Mouse (Mus musculus): ENCODE results near the gene Cd69. TPM values are rescaled to one million over a fixed set of nuclear protein-coding genes. Genes with fewer than 3 reads are reported as not detected.

Gene Cd69
- polyA plus RNA-seq, 1 experiment from 2014 or later, result not detected

- Histone ChIP-seq H3K4me1 (no peaks in the 10 kb centered on the region), H3K9ac (no peak overlapping the region), H3K9me3 (no peaks in the 10 kb centered on the region), H3K27ac (no peak overlapping the region), H3K4me2 (no peak overlapping the region), H3K36me3 (replicated peaks) (no peaks in the 10 kb centered on the region), H3K27me3 (no peaks in the 10 kb centered on the region), H3K4me3 (replicated peaks) (no peak overlapping the region)
- WGBS, result 73% methylated on average over 5 of the region's 5 CpGs
- ATAC-seq (ENCODE audit: low FRiP score), result no peak
Measured at GRCm38 (mm10) chr6:129232005-129232841, 43.0 kb downstream of the Cd69 start.

GRCm38 (mm10) chr6:129229774-129230578, 45.3 kb downstream of the Cd69 start:
- Histone ChIP-seq H3K9ac (no peak overlapping the region), H3K4me1 (no peaks in the 10 kb centered on the region), H3K4me3 (replicated peaks) (no peak overlapping the region), H3K4me2 (no peak overlapping the region), H3K27me3 (no peaks in the 10 kb centered on the region), H3K36me3 (replicated peaks) (no peaks in the 10 kb centered on the region), H3K9me3 (no peaks in the 10 kb centered on the region), H3K27ac (no peak overlapping the region)
- ATAC-seq (ENCODE audit: low FRiP score), result no peak
- 79% methylated on average over 3 of the region's 3 CpGs for WGBS

GRCm38 (mm10) chr6:129228935-129229773, 46.1 kb downstream of the Cd69 start:
- H3K27ac ChIP-seq, result no peak overlapping the region
- no peak overlapping the region for H3K4me2 ChIP-seq
- H3K4me1 ChIP-seq, result no peaks in the 10 kb centered on the region
- no peaks in the 10 kb centered on the region for H3K27me3 ChIP-seq
- WGBS, result 75% methylated on average over 3 of the region's 3 CpGs
- no peaks in the 10 kb centered on the region for H3K36me3 ChIP-seq (replicated peaks)
- no peak for ATAC-seq (ENCODE audit: low FRiP score)
- no peak overlapping the region for H3K9ac ChIP-seq
- no peak overlapping the region for H3K4me3 ChIP-seq (replicated peaks)
- H3K9me3 ChIP-seq, result no peaks in the 10 kb centered on the region

- Histone ChIP-seq H3K4me2 (no peak overlapping the region), H3K4me1 (no peaks in the 10 kb centered on the region), H3K36me3 (replicated peaks) (no peaks in the 10 kb centered on the region), H3K9ac (no peak overlapping the region), H3K27me3 (no peaks in the 10 kb centered on the region), H3K9me3 (no peaks in the 10 kb centered on the region), H3K4me3 (replicated peaks) (no peak overlapping the region), H3K27ac (no peak overlapping the region)
- WGBS, result 83% methylated on average over 2 of the region's 2 CpGs
- no peak for ATAC-seq (ENCODE audit: low FRiP score)
Measured at GRCm38 (mm10) chr6:129225078-129225477, 50.2 kb downstream of the Cd69 start.

GRCm38 (mm10) chr6:129224090-129224489, 51.1 kb downstream of the Cd69 start:
- Histone ChIP-seq H3K4me2 (no peak overlapping the region), H3K36me3 (replicated peaks) (no peaks in the 10 kb centered on the region), H3K4me1 (no peaks in the 10 kb centered on the region), H3K9ac (no peak overlapping the region), H3K4me3 (replicated peaks) (no peak overlapping the region), H3K27me3 (no peaks in the 10 kb centered on the region), H3K9me3 (no peaks in the 10 kb centered on the region), H3K27ac (no peak overlapping the region)
- no peak for ATAC-seq (ENCODE audit: low FRiP score)
- WGBS, result 85% methylated on average over 1 of the region's 1 CpGs

GRCm38 (mm10) chr6:129223611-129224010, 51.6 kb downstream of the Cd69 start:
- Histone ChIP-seq H3K4me3 (replicated peaks) (no peak overlapping the region), H3K36me3 (replicated peaks) (no peaks in the 10 kb centered on the region), H3K27ac (no peak overlapping the region), H3K9me3 (no peaks in the 10 kb centered on the region), H3K4me2 (no peak overlapping the region), H3K27me3 (no peaks in the 10 kb centered on the region), H3K4me1 (no peaks in the 10 kb centered on the region), H3K9ac (no peak overlapping the region)
- 89% methylated on average over 2 of the region's 2 CpGs for WGBS
- ATAC-seq (ENCODE audit: low FRiP score), result no peak

GRCm38 (mm10) chr6:129222188-129222800, 52.9 kb downstream of the Cd69 start:
- no peaks in the 10 kb centered on the region for H3K4me1 ChIP-seq
- no peak for ATAC-seq (ENCODE audit: low FRiP score)
- WGBS, result 88% methylated on average over 3 of the region's 3 CpGs
- H3K36me3 ChIP-seq (replicated peaks), result no peaks in the 10 kb centered on the region
- no peak overlapping the region for H3K27ac ChIP-seq
- no peaks in the 10 kb centered on the region for H3K27me3 ChIP-seq
- no peak overlapping the region for H3K4me3 ChIP-seq (replicated peaks)
- H3K9ac ChIP-seq, result no peak overlapping the region
- H3K9me3 ChIP-seq, result no peaks in the 10 kb centered on the region
- no peak overlapping the region for H3K4me2 ChIP-seq

GRCm38 (mm10) chr6:129221053-129221452, 54.2 kb downstream of the Cd69 start:
- Histone ChIP-seq H3K36me3 (replicated peaks) (no peaks in the 10 kb centered on the region), H3K9me3 (no peaks in the 10 kb centered on the region), H3K27ac (no peak overlapping the region), H3K9ac (no peak overlapping the region), H3K4me3 (replicated peaks) (no peak overlapping the region), H3K4me1 (no peaks in the 10 kb centered on the region), H3K4me2 (no peak overlapping the region), H3K27me3 (no peaks in the 10 kb centered on the region)
- ATAC-seq (ENCODE audit: low FRiP score), result no peak
- 94% methylated on average over 1 of the region's 1 CpGs for WGBS

GRCm38 (mm10) chr6:129219897-129220517, 55.2 kb downstream of the Cd69 start:
- Histone ChIP-seq H3K27ac (no peak overlapping the region), H3K4me2 (no peak overlapping the region), H3K4me3 (replicated peaks) (no peak overlapping the region), H3K9me3 (no peaks in the 10 kb centered on the region), H3K4me1 (no peaks in the 10 kb centered on the region), H3K36me3 (replicated peaks) (no peaks in the 10 kb centered on the region), H3K27me3 (no peaks in the 10 kb centered on the region), H3K9ac (no peak overlapping the region)
- no peak for ATAC-seq (ENCODE audit: low FRiP score)
- WGBS, result 86% methylated on average over 3 of the region's 3 CpGs

GRCm38 (mm10) chr6:129218191-129218696, 57.0 kb downstream of the Cd69 start:
- Histone ChIP-seq H3K4me3 (replicated peaks) (no peak overlapping the region), H3K9me3 (no peaks in the 10 kb centered on the region), H3K27ac (no peak overlapping the region), H3K9ac (no peak overlapping the region), H3K4me1 (no peaks in the 10 kb centered on the region), H3K4me2 (no peak overlapping the region), H3K36me3 (replicated peaks) (no peaks in the 10 kb centered on the region), H3K27me3 (no peaks in the 10 kb centered on the region)
- 78% methylated on average over 5 of the region's 5 CpGs for WGBS
- ATAC-seq (ENCODE audit: low FRiP score), result no peak

All from forebrain, embryonic 12.5 days (tissue).